Mouse (Mus musculus): ENCODE results near the gene Wsb2. TPM values are rescaled to one million over a fixed set of nuclear protein-coding genes. Genes with fewer than 3 reads are reported as not detected.
"Not testable (repeated sequence)": the region's sequence is repeated elsewhere in the genome, so short reads cannot be mapped to it uniquely, and the experiment has no call there.

Gene Wsb2
- total and polyA plus RNA-seq, 2 experiments from 2014 or later, result 321 to 421 TPM

DNA sequence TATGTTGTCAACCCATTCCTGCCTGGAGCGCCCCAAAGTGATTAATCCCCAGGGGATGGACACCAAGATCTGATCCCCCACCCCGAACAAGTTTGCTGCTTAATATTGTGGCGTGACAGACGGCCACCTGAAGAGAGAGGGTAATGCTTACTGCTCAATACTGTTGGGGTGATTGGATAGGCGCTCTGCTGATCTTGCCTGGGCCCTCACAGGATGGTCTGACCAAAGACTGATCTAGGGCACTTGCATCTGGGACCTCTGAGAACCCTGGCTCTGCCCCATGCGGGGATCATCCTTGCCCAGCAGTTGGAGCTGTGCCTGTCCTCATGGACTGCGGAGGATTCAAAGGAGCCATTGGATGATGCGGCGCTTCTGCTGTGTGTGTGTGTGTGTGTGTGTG lies 33.4 kb upstream of the Wsb2 start:
- no peak overlapping the region for H3K4me2 ChIP-seq (ENCODE audit: low read depth, low read length)
- H3K27ac ChIP-seq, result no peak overlapping the region
- 84% methylated on average over 9 of the region's 9 CpGs for WGBS
- H3K9me3 ChIP-seq (ENCODE audit: low read length), result no peaks in the 10 kb centered on the region
- H3K27me3 ChIP-seq (ENCODE audit: insufficient read depth, low read length), result peaks cover 5% of the 10 kb centered on the region; the same call in 1 of the 2 replicates
- H3K36me3 ChIP-seq (ENCODE audit: insufficient read depth, low read length), result no peaks in the 10 kb centered on the region
- no peak overlapping the region for H3K4me3 ChIP-seq (ENCODE audit: low read length)
- H3K4me1 ChIP-seq (ENCODE audit: insufficient read depth, low read length), result peaks cover 5% of the 10 kb centered on the region; the same call in 1 of the 2 replicates
- no peak for ATAC-seq
- H3K9ac ChIP-seq (replicated peaks; ENCODE audit: low read length), result no peak overlapping the region
- no peak for TF ChIP-seq CTCF (IDR thresholded peaks at IDR 0.05; ENCODE audit: low read depth)
- no peak for DNase-seq (ENCODE audit: low spot score)

DNA sequence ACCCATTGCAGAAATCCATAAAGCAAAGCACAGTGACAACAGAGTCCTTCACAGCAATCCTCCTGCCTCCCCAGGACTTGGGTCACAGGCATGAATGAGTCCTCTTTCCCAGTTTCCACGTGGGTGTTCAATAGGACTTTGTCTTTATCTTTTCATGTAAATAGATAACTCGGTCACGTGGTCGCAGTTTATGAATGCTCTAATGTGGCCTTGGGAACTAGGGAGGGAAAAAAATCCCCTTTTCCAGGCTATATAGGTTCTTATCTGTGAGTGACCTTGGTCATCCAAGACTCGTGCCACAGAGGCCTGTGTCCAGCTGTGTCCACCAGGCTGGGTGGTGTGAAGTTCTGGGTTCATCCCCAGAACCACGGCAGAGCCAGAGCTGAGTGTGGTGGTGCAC lies 30.7 kb upstream of the Wsb2 start:
- Histone ChIP-seq H3K4me3 (ENCODE audit: low read length) (no peak overlapping the region), H3K9me3 (ENCODE audit: low read length) (no peaks in the 10 kb centered on the region), H3K9ac (replicated peaks; ENCODE audit: low read length) (no peak overlapping the region), H3K36me3 (ENCODE audit: insufficient read depth, low read length) (no peaks in the 10 kb centered on the region), H3K27me3 (ENCODE audit: insufficient read depth, low read length) (no peaks in the 10 kb centered on the region), H3K4me2 (ENCODE audit: low read depth, low read length) (no peak overlapping the region), H3K4me1 (ENCODE audit: insufficient read depth, low read length) (no peaks in the 10 kb centered on the region), H3K27ac (no peak overlapping the region)
- no peak for DNase-seq (ENCODE audit: low spot score)
- no peak for ATAC-seq
- no peak for TF ChIP-seq CTCF (IDR thresholded peaks at IDR 0.05; ENCODE audit: low read depth)
- 80% methylated on average over 6 of the region's 6 CpGs for WGBS

DNA sequence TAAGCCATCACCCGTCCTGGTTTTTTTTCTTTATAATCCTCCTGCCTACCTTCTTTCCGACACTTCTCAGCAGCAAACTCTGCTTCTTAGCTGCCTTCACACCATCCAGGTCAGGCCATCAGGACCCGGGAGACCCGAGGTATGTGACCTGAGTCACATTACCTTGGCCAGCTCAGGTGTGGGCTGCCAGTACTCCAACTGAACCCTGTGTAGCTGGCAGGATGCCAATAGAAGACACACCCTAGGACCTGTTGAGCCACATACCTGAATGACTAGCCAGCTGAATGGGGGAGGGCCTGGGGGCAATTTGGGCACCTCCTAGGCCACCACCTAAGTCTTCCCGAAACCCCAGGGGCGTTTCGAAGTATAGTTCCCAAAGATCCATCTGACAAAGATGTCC lies 26.6 kb upstream of the Wsb2 start:
- no peak overlapping the region for H3K9ac ChIP-seq (replicated peaks; ENCODE audit: low read length)
- WGBS, result 90% methylated on average over 7 of the region's 7 CpGs
- no peak for DNase-seq (ENCODE audit: low spot score)

DNA sequence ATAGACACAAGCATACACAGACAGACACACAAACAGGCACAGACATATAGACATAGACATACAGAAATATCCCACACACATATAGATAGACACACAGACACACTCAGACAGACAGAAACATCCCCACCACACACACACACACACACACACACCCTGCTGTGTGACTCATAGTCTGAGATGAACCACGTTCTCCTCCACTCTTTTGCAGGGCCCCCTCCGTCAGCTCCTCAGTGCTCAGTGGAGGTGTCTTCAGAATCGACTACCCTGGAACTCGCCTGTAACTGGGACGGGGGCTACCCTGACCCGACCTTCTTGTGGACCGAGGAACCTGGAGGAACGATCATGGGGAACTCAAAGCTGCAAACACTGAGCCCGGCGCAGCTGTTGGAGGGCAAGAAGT lies 19.1 kb upstream of the Wsb2 start:
- no peak overlapping the region for H3K4me3 ChIP-seq (ENCODE audit: low read length)
- no peaks in the 10 kb centered on the region for H3K4me1 ChIP-seq (ENCODE audit: insufficient read depth, low read length)
- H3K27me3 ChIP-seq (ENCODE audit: insufficient read depth, low read length), result no peaks in the 10 kb centered on the region
- TF ChIP-seq CTCF (IDR thresholded peaks at IDR 0.05; ENCODE audit: low read depth), result no peak
- H3K27ac ChIP-seq, result no peak overlapping the region
- H3K9me3 ChIP-seq (ENCODE audit: low read length), result no peaks in the 10 kb centered on the region
- ATAC-seq, result no peak
- no peaks in the 10 kb centered on the region for H3K36me3 ChIP-seq (ENCODE audit: insufficient read depth, low read length)
- H3K4me2 ChIP-seq (ENCODE audit: low read depth, low read length), result no peak overlapping the region
- H3K9ac ChIP-seq (replicated peaks; ENCODE audit: low read length), result no peak overlapping the region
- no peak for DNase-seq (ENCODE audit: low spot score)
- WGBS, result 89% methylated on average over 10 of the region's 10 CpGs

More for the DNA sequence above, 26.6 kb upstream of the Wsb2 start:
- no peaks in the 10 kb centered on the region for H3K27me3 ChIP-seq (ENCODE audit: insufficient read depth, low read length)
- ATAC-seq, result no peak
- H3K4me1 ChIP-seq (ENCODE audit: insufficient read depth, low read length), result no peaks in the 10 kb centered on the region
- no peaks in the 10 kb centered on the region for H3K9me3 ChIP-seq (ENCODE audit: low read length)
- H3K4me2 ChIP-seq (ENCODE audit: low read depth, low read length), result no peak overlapping the region
- H3K4me3 ChIP-seq (ENCODE audit: low read length), result no peak overlapping the region
- no peak overlapping the region for H3K27ac ChIP-seq
- TF ChIP-seq CTCF (IDR thresholded peaks at IDR 0.05; ENCODE audit: low read depth), result no peak
- H3K36me3 ChIP-seq (ENCODE audit: insufficient read depth, low read length), result no peaks in the 10 kb centered on the region

DNA sequence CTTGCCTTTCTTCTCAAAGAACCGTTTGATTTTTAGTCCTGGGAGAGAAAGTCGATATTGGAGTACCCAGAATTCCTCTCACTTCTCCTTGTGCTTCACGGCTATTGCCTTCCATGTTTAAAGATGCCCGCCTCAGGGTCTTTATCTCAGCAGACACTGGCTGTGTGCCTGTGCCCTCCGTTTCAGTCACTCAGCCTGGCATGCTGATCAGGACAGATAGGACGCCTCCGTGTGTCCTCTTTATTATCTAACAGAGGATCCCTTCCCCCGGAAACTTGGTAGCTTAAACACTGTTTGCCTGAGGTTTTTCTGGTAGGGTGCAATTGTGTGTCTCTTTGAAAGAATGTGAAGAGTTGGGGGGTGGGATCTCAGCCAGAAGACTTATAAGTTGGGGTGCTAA lies 18.6 kb upstream of the Wsb2 start:
- H3K4me1 ChIP-seq (ENCODE audit: insufficient read depth, low read length), result no peaks in the 10 kb centered on the region
- H3K36me3 ChIP-seq (ENCODE audit: insufficient read depth, low read length), result no peaks in the 10 kb centered on the region
- H3K27ac ChIP-seq, result no peak overlapping the region
- TF ChIP-seq CTCF (IDR thresholded peaks at IDR 0.05; ENCODE audit: low read depth), result no peak
- H3K9ac ChIP-seq (replicated peaks; ENCODE audit: low read length), result no peak overlapping the region
- no peak for DNase-seq (ENCODE audit: low spot score)
- ATAC-seq, result no peak
- 77% methylated on average over 8 of the region's 8 CpGs for WGBS
- H3K9me3 ChIP-seq (ENCODE audit: low read length), result no peaks in the 10 kb centered on the region
- no peak overlapping the region for H3K4me3 ChIP-seq (ENCODE audit: low read length)
- H3K27me3 ChIP-seq (ENCODE audit: insufficient read depth, low read length), result no peaks in the 10 kb centered on the region
- H3K4me2 ChIP-seq (ENCODE audit: low read depth, low read length), result no peak overlapping the region

DNA sequence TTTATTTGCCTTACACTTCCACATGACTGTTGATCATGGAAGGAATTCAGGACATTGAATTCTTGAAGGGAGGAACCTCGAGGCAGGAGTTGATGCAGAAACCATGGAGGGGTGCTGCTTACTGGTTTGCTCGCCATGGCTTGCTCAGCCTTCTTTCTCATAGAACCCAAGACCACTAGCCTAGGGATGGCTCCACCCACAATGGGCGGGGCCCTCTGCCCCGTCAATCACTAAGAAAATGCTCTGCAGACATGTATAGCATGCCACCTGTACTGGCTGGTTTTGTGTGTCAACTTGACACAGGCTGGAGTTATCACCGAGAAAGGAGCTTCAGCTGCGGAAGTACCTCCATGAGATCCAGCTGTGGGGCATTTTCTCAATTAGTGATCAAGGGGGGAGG lies 17.0 kb upstream of the Wsb2 start:
- no peak overlapping the region for H3K9ac ChIP-seq (replicated peaks; ENCODE audit: low read length)
- WGBS, result 86% methylated on average over 6 of the region's 6 CpGs
- no peak for TF ChIP-seq CTCF (IDR thresholded peaks at IDR 0.05; ENCODE audit: low read depth)
- no peak overlapping the region for H3K27ac ChIP-seq
- ATAC-seq (no peak), DNase-seq (ENCODE audit: low spot score) (no peak)
- no peaks in the 10 kb centered on the region for H3K27me3 ChIP-seq (ENCODE audit: insufficient read depth, low read length)
- H3K4me2 ChIP-seq (ENCODE audit: low read depth, low read length), result no peak overlapping the region
- no peaks in the 10 kb centered on the region for H3K36me3 ChIP-seq (ENCODE audit: insufficient read depth, low read length)
- no peaks in the 10 kb centered on the region for H3K9me3 ChIP-seq (ENCODE audit: low read length)
- H3K4me3 ChIP-seq (ENCODE audit: low read length), result no peak overlapping the region
- H3K4me1 ChIP-seq (ENCODE audit: insufficient read depth, low read length), result no peaks in the 10 kb centered on the region

DNA sequence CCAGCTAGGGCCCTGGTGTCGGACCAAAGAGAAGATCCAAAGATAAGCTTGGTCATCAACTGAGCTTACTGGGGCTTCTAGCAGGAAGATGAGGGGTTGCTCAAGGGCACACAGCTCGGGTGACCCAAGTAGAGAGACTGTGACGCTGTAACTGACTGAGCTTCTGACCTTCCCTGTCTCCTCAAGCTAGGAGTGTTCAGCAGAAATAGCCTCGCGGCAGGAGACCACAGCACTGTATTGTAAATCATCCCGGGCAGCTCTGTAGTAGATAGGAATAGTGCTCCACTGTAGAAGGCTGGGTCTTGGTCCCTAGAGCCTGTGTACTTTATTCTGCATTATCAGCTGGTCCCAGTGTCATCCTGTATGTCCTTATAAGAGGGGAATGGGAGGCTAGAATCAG lies 15.2 kb upstream of the Wsb2 start:
- H3K27me3 ChIP-seq (ENCODE audit: insufficient read depth, low read length), result no peaks in the 10 kb centered on the region
- no peak overlapping the region for H3K9ac ChIP-seq (replicated peaks; ENCODE audit: low read length)
- H3K4me3 ChIP-seq (ENCODE audit: low read length), result no peak overlapping the region
- ATAC-seq, result no peak
- H3K4me2 ChIP-seq (ENCODE audit: low read depth, low read length), result no peak overlapping the region
- no peak overlapping the region for H3K27ac ChIP-seq
- no peak for DNase-seq (ENCODE audit: low spot score)
- no peak for TF ChIP-seq CTCF (IDR thresholded peaks at IDR 0.05; ENCODE audit: low read depth)
- H3K9me3 ChIP-seq (ENCODE audit: low read length), result no peaks in the 10 kb centered on the region
- no peaks in the 10 kb centered on the region for H3K4me1 ChIP-seq (ENCODE audit: insufficient read depth, low read length)
- no peaks in the 10 kb centered on the region for H3K36me3 ChIP-seq (ENCODE audit: insufficient read depth, low read length)
- WGBS, result 84% methylated on average over 6 of the region's 6 CpGs

DNA sequence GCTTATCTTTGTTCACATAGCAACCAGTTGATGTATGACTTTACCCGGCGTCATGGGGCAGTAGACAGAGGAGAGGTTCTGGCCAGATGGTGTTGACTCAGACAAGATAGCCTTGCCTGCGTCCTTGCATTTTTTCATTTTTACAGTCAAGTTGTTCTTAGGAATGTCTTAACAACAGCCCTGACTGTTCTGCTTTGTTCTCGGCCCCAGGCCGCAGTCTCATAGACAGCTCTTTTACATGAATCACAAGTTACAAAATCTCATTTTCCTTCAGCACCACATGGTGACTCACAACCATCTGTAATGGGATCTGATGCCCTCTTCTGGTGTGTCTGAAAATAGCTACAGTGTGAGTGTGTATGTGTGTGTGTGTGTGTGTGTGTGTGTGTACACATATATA lies 12.6 kb upstream of the Wsb2 start:
- WGBS, result 82% methylated on average over 5 of the region's 5 CpGs
- H3K9me3 ChIP-seq (ENCODE audit: low read length); ATAC-seq; H3K27ac ChIP-seq; H3K4me3 ChIP-seq (ENCODE audit: low read length); H3K27me3 ChIP-seq (ENCODE audit: insufficient read depth, low read length); H3K36me3 ChIP-seq (ENCODE audit: insufficient read depth, low read length); DNase-seq (ENCODE audit: low spot score); H3K4me2 ChIP-seq (ENCODE audit: low read depth, low read length); H3K4me1 ChIP-seq (ENCODE audit: insufficient read depth, low read length); H3K9ac ChIP-seq (replicated peaks; ENCODE audit: low read length): not testable (repeated sequence)
